9 mouse cellular contexts compared by ENCODE assay signal in the genomic region with DNA sequence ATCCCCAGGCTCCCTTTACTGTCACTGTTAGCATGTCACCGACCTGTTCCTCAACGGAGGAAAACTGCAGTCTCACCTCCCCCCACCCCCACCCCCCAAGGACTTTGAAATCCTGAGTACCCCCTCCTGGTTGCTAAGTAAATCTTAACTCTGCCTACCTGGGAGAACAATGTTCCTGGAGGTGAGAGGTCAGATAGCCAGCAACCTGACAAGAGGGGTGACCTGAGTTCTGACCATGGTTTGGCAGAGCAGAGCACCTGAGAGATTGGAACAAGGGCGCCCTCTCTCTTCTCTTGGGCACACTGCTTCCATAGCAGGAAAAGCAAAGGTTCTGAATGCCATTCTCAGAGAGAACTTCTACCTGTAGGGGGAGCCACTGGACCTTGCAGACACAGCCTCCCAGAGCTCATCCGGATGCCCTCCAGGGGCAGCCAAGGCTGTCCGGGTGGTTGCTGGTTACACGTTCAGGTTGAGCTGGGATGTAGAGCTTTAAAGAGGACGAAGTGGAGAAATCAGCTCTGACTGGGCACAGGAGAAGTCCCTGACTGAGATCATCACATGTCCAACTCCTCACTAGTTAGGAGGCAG. TPM values are rescaled to one million over a fixed set of nuclear protein-coding genes. Genes with fewer than 3 reads are reported as not detected.
DNase-seq lines count a peak whose midpoint lies in the region; ATAC-seq lines count a peak whose summit lies in the region.
"Had no signal": no experiment of that assay in that cellular context is flagged by ENCODE, and none has a peak within 500 bp of the region (broad histone marks: within the 10 kb centered on the region; RNA-seq: fewer than 3 reads in every experiment).

No protein-coding gene starts in this region.

- peaks cover 10% of the 10 kb centered on the region for H3K4me1 ChIP-seq in forebrain, embryonic 12.5 days
- H3K4me1 ChIP-seq in forebrain, embryonic 16.5 days (replicated peaks; ENCODE audit: control insufficient read depth, insufficient read depth, low read length) = peaks cover 2% of the 10 kb centered on the region; the same call in 1 of the 2 replicates
- no peaks in the 10 kb centered on the region for H3K4me1 ChIP-seq in intestine, embryonic 14.5 days (replicated peaks; ENCODE audit: control insufficient read depth, insufficient read depth, low read length)
- peaks cover 5% of the 10 kb centered on the region; the same call in 1 of the 2 replicates for H3K4me1 ChIP-seq in liver, embryonic 12.5 days

- no peaks in the 10 kb centered on the region for H3K9me3 ChIP-seq in forebrain, embryonic 12.5 days
- H3K9me3 ChIP-seq in forebrain, embryonic 16.5 days (ENCODE audit: control insufficient read depth, low read length) = no peaks in the 10 kb centered on the region
- H3K9me3 ChIP-seq in intestine, embryonic 14.5 days (ENCODE audit: control insufficient read depth, low read length) = no peaks in the 10 kb centered on the region
- H3K9me3 ChIP-seq in liver, embryonic 12.5 days (replicated peaks) = no peaks in the 10 kb centered on the region
- H3K9me3 ChIP-seq: hindbrain, embryonic 15.5 days had no signal

- H3K4me2 ChIP-seq in forebrain, embryonic 12.5 days = no peak overlapping the region
- H3K4me2 ChIP-seq in forebrain, embryonic 16.5 days (ENCODE audit: low read length) = no peak overlapping the region
- no peak overlapping the region for H3K4me2 ChIP-seq in intestine, embryonic 14.5 days (ENCODE audit: low read length)
- no peak overlapping the region for H3K4me2 ChIP-seq in liver, embryonic 12.5 days
- H3K4me2 ChIP-seq: hindbrain, embryonic 15.5 days had no signal

- no peak overlapping the region for H3K4me3 ChIP-seq in forebrain, embryonic 12.5 days (replicated peaks)
- H3K4me3 ChIP-seq in forebrain, embryonic 16.5 days (replicated peaks; ENCODE audit: low read length) = no peak overlapping the region
- H3K4me3 ChIP-seq in intestine, embryonic 14.5 days (ENCODE audit: low read depth, low read length) = no peak overlapping the region
- H3K4me3 ChIP-seq in liver, embryonic 12.5 days = no peak overlapping the region
- H3K4me3 ChIP-seq: hindbrain, embryonic 15.5 days had no signal

- ATAC-seq in forebrain, embryonic 12.5 days (ENCODE audit: low FRiP score) = peak; percentile 24; the same call in 1 of the 2 replicates
- no peak for ATAC-seq in forebrain, embryonic 16.5 days
- peak; percentile 87 for ATAC-seq in common myeloid progenitor, adult 5-6 weeks (replicated peaks; ENCODE audit: low read depth, poor library complexity, severe bottlenecking)
- ATAC-seq in intestine, embryonic 14.5 days (replicated peaks; ENCODE audit: low FRiP score, low TSS enrichment, low read depth) = peak; percentile 53
- ATAC-seq in liver, embryonic 12.5 days = peak; percentile 36; the same call in 1 of the 2 replicates

- peak; percentile 60 for DNase-seq in urinary bladder, postnatal 14 days (ENCODE audit: low spot score)
- no peak for DNase-seq in urinary bladder, postnatal 4 days (ENCODE audit: low spot score in 2 of 2)
- no peak for DNase-seq in intestine, embryonic 14.5 days (ENCODE audit: low spot score)
- DNase-seq in skeletal muscle tissue, adult 2 months (ENCODE audit: low read depth, low spot score) = peak; percentile 57

- H3K9ac ChIP-seq in forebrain, embryonic 12.5 days = no peak overlapping the region
- H3K9ac ChIP-seq in forebrain, embryonic 16.5 days (replicated peaks; ENCODE audit: low read depth, low read length) = no peak overlapping the region
- no peak overlapping the region for H3K9ac ChIP-seq in intestine, embryonic 14.5 days (ENCODE audit: low read length)
- no peak overlapping the region for H3K9ac ChIP-seq in liver, embryonic 12.5 days
- H3K9ac ChIP-seq: hindbrain, embryonic 15.5 days had no signal

- peaks cover 21% of the 10 kb centered on the region for H3K27me3 ChIP-seq in forebrain, embryonic 12.5 days
- H3K27me3 ChIP-seq in forebrain, embryonic 16.5 days (replicated peaks; ENCODE audit: control insufficient read depth, insufficient read depth, low read length) = peaks cover 15% of the 10 kb centered on the region
- peaks cover 7% of the 10 kb centered on the region for H3K27me3 ChIP-seq in intestine, embryonic 14.5 days (replicated peaks; ENCODE audit: control insufficient read depth, insufficient read depth, low read length)
- peaks cover 26% of the 10 kb centered on the region for H3K27me3 ChIP-seq in liver, embryonic 12.5 days (replicated peaks)

- 33% methylated on average over 7 of the region's 7 CpGs for WGBS in forebrain, embryonic 12.5 days
- 32% methylated on average over 7 of the region's 7 CpGs for WGBS in forebrain, embryonic 16.5 days
- 22% methylated on average over 7 of the region's 7 CpGs for WGBS in intestine, embryonic 14.5 days
- WGBS in liver, embryonic 12.5 days (ENCODE audit: insufficient replicate concordance) = 16% methylated on average over 7 of the region's 7 CpGs

- H3K36me3 ChIP-seq in forebrain, embryonic 12.5 days (replicated peaks) = peaks cover 22% of the 10 kb centered on the region
- no peaks in the 10 kb centered on the region; the same call in 1 of the 2 replicates for H3K36me3 ChIP-seq in forebrain, embryonic 16.5 days (ENCODE audit: control insufficient read depth, insufficient read depth)
- H3K36me3 ChIP-seq in intestine, embryonic 14.5 days (ENCODE audit: control insufficient read depth, insufficient read depth, low read length) = peaks cover 17% of the 10 kb centered on the region
- H3K36me3 ChIP-seq in liver, embryonic 12.5 days = peaks cover 22% of the 10 kb centered on the region

- no peak overlapping the region for H3K27ac ChIP-seq in forebrain, embryonic 12.5 days
- H3K27ac ChIP-seq in forebrain, embryonic 16.5 days (ENCODE audit: low read length) = no peak overlapping the region
- H3K27ac ChIP-seq in intestine, embryonic 14.5 days (ENCODE audit: low read depth) = no peak overlapping the region
- H3K27ac ChIP-seq in liver, embryonic 12.5 days = no peak overlapping the region
- H3K27ac ChIP-seq: hindbrain, embryonic 15.5 days had no signal

RNA-seq across cellular contexts. Expression of a gene that starts 40.6 kb away (rescaled TPM):
- 107 and 110 TPM in 2 replicates for polyA plus RNA-seq in forebrain, embryonic 12.5 days (2016; fragmentation: Nextera tagmentation; extraction: Ambion mirVana)
- polyA plus RNA-seq in forebrain, embryonic 16.5 days (2015; fragmentation: Nextera tagmentation; extraction: Ambion mirVana) = 90.8 and 95.3 TPM in 2 replicates
- total RNA-seq in common myeloid progenitor, adult 5-6 weeks (2017) = 209 and 238 TPM in 2 replicates
- polyA plus RNA-seq in intestine, embryonic 14.5 days (2014; fragmentation: Nextera tagmentation; extraction: Ambion mirVana) = 141 and 153 TPM in 2 replicates
- polyA plus RNA-seq in liver, embryonic 12.5 days (2016; fragmentation: Nextera tagmentation; extraction: Ambion mirVana) = 184 and 189 TPM in 2 replicates

RNA-seq across cellular contexts. Expression of a gene that starts 41.4 kb away (rescaled TPM):
- polyA plus RNA-seq in forebrain, embryonic 12.5 days (2016; fragmentation: Nextera tagmentation; extraction: Ambion mirVana) = 7.1 and 7.4 TPM in 2 replicates
- 7.5 and 9.0 TPM in 2 replicates for polyA plus RNA-seq in forebrain, embryonic 16.5 days (2015; fragmentation: Nextera tagmentation; extraction: Ambion mirVana)
- total RNA-seq in common myeloid progenitor, adult 5-6 weeks (2017) = 10.1 and 15.0 TPM in 2 replicates
- 6.8 and 9.0 TPM in 2 replicates for polyA plus RNA-seq in intestine, embryonic 14.5 days (2014; fragmentation: Nextera tagmentation; extraction: Ambion mirVana)
- polyA plus RNA-seq in liver, embryonic 12.5 days (2016; fragmentation: Nextera tagmentation; extraction: Ambion mirVana) = 2.9 and 3.0 TPM in 2 replicates

Comparison
In these comparisons a context has a peak if more than half of its experiments do, and no peak if none do; other contexts are left out.
1. DNase-seq: peak in urinary bladder, postnatal 14 days (single experiment) and skeletal muscle tissue, adult 2 months (single experiment); none in urinary bladder, postnatal 4 days (0 of 2) and intestine, embryonic 14.5 days (single experiment).